Mouse (Mus musculus): ENCODE data around the gene Copz1.
A peak's percentile ranks its signal among the peaks of the same experiment; 100 is the strongest.

The Copz1 gene

DNA sequence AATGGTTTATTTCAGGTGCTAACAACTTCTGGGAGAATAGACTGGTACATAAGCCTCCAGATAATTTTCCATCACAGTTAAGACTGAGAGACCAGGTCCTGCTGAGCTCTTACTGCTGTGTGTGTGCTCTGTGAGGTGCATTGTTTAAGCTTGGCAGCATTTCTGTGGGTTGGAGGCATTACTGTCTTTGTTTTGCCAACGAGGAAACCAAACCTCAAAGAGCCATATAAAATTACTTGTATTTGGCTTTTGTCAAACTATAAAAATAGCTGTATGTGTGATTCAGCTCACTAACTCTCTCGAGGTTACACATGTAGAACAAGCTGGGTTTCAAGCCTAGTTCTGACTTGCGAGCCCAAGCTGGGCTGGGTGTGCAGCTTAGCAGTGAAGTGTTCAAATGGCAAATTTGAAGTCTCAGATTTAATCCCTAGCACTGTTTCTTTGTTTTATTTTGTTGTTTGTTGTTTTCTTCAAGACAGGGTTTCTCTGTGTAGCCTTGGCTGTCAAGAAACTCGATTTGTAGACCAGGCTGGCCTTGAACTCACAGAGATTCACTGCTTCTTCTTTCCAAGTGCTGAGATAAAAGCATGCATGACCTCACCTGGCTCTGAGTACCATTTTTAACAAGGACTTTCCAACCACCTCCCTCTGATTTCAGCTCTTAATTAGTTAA, 20.3 kb downstream of the Copz1 start:
- no peak for DNase-seq (ENCODE audit: low spot score in 2 of 2)

DNA sequence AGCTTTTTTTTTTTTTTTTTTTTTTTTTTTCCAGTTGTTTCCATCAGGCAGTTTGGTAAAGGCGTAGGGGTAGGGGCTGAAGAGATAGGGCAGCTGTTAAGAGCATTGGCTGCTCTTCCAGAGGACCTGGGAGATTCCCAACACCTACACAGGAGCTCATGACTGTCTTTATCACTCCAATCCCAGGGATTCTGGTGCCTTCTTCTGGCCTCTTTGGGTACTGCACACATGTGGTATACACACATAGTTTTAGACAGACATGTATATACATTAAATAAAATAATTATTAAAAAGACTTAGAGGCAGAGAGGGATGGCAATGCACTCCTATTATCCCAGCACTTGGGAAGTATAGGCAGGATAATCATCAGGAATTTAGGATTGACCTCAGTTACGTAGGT, 20.9 kb downstream of the Copz1 start:
- no peak for DNase-seq (ENCODE audit: low spot score in 2 of 2)

DNA sequence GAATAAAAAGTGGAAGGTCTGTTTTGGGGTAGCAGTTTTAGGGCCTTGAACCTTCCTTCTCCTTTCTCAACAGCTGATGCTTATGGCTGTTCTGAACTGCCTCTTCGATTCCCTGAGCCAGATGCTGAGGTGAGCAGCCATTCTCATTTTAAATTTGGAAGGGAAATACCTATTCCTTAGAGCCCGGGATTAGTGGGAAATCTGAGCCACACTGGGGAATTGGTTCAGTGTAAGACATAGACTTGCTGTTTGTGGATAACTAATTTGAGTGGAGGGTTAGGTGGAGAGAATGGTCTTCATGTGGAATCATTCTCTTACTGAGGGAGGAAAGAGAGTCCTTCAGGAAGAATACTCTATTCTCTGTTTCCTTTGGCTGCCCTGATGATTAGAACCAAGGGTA, 22.1 kb downstream of the Copz1 start:
- DNase-seq (ENCODE audit: low spot score in 2 of 2) = no peak

DNA sequence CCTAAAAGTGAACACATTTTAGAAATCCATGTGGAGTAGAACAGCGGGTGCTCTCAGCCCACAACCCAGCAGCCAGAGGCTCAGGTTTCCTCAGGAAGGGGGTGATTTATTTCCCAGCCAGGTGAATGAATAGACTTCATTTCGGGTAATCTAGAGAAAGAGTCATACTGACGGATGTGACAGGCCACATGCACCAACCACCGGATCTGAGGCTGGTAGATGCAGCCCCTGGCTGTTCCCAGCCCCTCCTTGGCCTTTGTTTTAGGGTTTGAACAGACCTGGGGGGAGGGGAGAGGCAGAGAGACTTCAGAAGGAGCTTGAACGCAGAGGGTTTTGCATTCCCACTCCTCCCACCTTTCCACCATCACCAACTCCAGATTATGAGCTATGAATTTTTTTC, 23.3 kb downstream of the Copz1 start:
- no peak for DNase-seq (ENCODE audit: low spot score in 2 of 2)

DNA sequence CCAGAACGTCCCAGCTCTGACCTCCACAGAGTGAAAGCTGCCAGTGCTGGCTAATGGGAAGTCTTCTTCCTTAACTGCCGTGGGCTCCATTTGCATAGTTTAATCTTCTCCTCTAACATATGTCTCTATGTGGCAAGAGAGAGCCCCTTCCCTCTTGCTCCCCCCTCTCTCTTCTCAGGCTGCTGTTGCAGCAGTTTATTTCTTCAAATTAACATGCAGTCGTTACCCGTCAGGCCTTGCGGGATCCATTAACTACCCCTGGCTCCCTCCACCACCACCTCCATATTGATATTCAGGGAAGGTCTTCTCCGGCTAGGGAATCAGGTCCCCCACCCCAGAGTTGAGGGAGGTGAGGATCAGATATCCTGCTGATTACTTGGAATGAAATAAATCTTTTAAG, 24.8 kb downstream of the Copz1 start:
- DNase-seq (ENCODE audit: low spot score in 2 of 2) = no peak

DNA sequence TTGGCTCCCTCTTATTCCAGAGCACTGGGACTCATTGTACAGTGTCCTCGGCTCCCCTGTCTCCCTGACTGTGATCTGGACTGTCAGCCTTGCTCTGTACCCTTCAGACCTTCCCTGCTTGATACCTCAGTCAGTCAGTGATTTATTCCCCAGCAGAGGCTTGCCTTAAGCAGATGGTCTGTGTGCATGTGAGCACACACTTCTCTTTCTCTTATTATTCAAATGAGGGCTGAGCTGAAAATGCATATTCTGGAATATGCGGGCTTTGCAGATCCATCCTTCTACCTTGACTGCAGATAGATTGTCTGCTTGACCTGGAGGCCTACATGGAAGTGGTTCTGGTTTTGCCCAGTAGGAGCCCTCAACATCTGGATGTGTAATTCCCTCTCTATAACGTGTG, 25.5 kb downstream of the Copz1 start:
- DNase-seq (ENCODE audit: low spot score in 2 of 2) = no peak

DNA sequence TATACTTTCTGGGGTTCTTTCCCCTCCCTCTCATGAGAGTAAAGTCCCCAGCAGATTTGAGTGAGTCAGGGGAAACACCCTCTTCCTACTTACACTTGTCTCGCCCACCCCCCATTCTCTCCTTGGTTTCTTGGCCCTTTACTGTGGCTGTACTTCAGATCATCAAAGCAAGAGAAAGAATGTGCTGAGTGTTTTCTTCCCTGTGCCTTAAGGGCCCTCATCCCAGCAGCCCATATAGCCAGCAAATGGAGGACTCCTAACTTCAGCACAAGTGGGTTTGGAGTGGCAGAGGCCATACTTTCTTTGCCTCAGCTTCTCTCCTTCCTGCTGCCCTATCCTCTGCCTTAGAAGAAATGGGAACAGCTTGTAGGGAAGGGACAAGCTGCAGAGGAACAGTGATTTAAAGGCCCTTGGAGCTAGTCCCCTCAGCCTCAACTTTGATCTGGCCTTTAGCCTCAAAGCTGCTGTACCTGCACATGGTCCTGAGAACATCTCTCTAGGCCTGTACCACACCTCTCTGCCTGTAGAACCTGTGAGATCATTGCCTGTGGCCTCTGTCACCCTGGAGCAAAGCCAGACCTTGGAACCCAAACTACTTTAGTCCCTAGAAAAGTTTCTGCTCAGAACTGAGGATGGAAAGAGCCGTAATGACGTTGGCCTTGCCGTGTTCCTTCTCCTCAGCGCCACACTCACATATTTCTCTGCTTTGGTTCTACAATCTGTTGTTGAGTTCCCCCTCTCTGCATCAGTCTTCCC, 26.5 kb downstream of the Copz1 start:
- DNase-seq (ENCODE audit: low spot score in 2 of 2) = peak in 1 of 2 experiments; percentile 7

DNA sequence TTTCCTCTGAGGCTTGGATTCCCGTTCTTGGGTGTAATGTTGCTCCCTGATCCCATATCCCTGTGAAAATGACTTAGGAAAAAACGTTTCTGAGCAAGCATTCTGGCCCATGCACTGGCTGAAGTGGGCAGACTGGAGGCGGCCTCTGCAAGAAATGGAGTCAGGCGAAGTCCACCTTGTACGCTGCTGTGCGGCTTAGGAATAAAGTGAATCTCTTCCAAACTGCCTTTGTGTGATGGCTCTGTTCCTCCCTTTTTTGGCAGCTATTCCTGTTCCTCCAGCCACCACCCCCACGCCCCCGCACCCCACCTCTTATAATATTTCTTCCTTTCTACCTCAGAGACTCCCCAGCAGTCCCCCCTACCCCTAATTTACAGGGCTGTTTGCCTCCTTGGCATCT, 27.1 kb downstream of the Copz1 start:
- no peak for DNase-seq (ENCODE audit: low spot score in 2 of 2)

DNA sequence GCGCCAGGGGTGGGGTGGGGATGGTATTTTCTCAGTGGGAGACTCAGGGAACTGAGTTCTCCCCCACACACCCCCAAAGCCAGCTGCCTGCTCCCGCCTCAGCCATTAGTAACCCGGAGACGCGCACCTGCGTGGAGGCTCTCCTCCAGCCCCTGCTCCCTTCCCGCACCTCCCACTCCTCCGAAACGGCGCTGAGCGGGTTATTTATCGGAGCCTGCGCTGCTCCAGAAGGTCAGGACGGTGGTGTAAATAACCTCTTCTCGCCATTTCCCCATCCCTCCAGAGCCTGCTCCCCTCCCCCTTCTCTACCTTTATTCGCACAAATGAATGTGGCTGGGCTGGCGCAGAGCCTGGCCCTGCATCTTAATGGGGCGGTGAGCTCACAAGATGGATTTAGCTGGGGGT, 27.6 kb downstream of the Copz1 start:
- peak; percentile 72 to 74 for DNase-seq (ENCODE audit: low spot score in 2 of 2)

DNA sequence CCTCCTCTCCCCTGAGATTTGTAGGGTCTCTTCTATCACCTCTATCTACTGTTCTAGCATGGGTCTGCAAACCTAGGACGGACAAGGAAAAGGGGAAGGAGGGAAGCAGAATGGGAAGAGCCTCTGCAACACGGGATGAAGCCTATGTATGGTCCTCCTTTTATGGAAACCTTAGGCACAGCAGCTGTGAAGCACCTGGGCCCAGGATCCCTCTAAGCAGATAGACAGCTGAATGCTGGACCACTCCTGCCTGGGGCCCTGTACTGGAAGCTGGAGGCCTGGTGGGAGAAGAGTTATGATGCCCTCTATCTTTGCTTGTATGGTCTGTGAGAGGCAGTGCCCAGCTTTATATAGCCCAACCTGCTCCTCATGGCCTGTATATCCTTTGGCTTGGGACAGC, 28.0 kb downstream of the Copz1 start:
- DNase-seq (ENCODE audit: low spot score in 2 of 2) = peak in 1 of 2 experiments; percentile 10

DNA sequence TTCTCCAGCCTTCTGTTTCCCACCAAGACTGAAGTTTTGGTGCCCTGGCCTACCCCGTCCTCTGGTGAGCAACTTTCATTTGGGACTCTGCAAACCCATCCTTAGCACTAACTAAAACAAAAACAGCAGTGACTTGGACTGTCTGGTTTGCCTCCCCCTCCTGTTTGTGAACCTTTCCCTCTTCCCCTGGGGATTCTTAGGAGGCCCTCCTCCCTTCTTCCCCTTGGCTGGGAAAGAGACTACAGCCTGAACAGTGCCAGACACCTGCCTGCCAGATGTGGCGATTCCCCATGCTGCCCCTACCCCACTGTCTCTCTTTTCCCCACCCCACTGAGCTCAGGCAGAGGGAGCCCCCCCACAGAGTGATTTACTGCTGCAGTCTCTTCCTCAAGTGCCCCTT, 28.5 kb downstream of the Copz1 start:
- DNase-seq (ENCODE audit: low spot score in 2 of 2) = no peak

DNA sequence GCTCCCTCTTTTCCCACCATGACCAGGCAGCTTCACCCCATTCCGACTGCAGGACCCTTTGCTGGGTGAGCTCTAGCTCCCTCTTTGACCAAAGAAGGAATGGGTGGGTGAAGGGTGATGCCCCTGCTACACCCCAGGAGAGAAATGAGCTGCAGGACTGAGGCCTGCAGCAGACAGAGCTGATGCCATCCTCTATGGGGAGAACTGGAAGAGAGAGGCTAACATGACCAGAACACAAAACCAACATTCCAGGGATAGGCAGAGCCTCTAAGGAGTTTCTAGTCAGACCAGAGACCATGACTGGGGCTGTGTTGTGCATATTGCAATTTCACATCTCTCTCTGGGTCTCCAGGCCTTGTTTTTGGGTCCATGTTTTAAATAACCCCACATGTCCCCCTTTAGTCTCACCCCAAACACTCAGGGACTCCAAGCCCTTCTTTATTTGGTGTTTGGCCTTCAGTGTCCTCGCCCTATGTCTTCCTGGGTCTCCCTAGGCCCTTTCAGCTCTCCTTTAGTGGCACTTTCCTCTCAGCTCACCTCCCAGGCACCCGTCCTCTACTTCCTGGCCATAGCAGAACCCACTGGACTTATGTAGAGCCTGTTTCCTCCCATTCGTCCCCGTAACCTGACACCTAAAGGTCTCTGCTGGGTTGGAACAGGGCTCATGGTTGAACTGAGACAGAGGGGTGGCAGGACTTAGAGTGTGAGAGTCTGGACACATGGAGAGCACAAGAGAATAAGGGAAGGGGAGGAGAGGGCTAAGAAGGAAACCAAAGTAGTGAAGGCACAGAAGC, 29.2 kb downstream of the Copz1 start:
- no peak for DNase-seq (ENCODE audit: low spot score in 2 of 2)

DNA sequence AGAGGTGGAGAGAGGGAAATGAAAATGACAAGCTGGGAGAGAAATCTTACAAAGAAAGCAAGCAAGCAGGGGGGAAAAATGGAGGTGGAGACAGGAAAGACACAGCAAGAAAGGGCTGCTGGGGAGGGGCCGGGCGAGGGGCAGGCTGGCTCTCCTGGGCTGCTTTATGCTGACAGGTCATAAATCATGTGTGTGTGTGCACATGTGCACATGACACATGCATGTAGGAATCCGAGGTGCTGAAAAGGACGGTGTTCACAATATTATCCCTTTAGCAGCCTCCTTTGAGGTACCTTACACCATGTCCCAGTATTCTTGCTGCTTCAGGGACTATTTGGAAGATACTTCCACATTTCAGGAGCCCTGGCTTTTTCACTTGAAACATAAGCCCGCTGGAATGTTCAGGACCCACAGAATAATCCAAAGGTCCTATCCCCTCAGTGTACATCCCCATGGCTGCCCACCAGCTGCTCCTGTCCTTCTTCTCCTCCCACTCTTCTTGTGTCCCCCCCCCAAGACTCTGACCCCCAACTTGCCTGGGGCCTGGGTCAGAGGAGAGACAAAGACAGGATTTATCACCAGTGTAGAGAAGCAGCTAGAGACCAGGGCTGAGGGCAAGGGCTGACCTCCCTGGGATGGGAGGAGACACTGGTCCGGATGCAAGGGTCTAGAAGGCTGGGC, 30.0 kb downstream of the Copz1 start:
- no peak for DNase-seq (ENCODE audit: low spot score in 2 of 2)

DNA sequence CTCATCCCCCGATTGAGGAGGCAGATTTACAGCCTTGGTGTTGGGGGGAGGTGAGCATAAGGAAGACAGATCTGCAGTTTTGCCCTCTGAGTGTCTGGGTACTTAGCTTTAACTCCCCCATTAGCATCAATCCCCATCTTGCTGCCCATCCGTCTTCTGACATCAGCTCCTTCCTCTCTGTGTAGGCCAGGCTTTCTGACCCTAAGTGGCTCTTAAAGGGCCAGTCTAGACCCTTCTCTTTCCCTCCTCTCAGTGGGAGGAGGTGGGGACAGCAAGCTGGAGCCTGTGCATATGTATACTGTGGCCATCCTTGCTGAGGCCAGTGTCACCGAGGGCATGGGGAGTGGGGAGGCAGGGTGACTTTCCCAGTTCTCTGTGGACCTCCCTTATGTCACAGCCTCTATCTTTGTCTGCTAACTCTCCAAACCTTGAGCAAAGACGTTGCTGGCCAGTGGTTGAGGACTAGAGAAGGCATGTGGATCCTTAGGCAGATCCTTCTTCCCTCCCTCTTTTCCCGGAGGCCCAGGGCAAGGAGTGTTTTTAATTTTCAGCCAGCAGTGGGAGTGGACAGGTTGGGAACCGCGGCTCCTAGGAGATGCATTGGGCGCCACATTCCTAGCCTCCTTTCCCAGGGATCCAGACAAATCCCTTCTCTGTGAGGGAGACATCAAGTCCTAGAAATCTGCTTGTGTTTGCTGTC, 31.6 kb downstream of the Copz1 start:
- no peak for DNase-seq (ENCODE audit: low spot score in 2 of 2)

DNA sequence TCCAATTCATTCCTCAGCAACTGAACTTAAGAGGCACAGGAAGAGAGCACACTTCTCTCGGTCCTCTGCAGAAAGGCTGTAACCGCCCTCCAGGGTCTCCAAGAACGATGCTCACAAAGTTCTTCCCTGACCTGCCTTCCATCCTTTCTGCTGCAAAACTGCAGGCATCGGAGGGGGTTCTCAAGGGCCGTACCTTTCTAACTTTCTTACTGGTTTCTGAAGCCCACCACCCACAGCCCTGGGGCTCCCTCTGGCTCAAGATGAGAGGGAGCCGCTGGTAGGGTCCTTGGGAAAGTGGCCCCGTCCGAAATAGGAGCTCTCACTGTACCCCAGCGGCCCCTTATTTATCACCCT, 32.1 kb downstream of the Copz1 start:
- DNase-seq (ENCODE audit: low spot score in 2 of 2) = no peak

DNA sequence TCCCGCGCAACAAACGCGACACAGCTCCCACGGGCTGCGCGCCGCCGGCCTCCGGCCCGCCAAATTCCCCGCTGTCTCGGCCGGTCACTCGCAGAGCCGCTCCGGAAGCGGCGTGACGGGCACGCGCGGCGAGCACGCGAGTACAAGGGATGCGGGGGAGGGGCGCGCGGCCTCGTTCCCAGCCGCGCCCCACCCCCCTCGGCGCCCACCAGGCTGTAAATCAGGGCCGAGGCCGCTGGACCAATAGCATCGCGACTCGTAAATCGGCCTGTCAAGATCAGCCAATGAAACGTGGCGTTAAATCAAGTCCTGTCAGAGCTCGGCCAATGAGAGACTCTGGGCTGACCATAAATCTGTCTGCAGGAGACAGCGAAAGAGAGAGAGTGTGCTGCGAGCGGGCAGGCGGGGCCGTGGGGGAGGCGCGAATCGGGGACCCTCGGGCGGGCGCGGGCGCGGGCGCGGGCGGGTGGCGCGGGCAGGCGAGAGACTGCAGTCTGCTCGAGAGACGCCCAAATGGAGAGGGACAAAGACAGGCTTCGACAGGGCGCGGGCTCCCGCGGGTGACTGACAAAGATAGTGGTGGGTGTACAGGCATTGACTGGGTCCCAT, 32.7 kb downstream of the Copz1 start:
- DNase-seq (ENCODE audit: low spot score in 2 of 2) = peak; percentile 96 to 99

DNA sequence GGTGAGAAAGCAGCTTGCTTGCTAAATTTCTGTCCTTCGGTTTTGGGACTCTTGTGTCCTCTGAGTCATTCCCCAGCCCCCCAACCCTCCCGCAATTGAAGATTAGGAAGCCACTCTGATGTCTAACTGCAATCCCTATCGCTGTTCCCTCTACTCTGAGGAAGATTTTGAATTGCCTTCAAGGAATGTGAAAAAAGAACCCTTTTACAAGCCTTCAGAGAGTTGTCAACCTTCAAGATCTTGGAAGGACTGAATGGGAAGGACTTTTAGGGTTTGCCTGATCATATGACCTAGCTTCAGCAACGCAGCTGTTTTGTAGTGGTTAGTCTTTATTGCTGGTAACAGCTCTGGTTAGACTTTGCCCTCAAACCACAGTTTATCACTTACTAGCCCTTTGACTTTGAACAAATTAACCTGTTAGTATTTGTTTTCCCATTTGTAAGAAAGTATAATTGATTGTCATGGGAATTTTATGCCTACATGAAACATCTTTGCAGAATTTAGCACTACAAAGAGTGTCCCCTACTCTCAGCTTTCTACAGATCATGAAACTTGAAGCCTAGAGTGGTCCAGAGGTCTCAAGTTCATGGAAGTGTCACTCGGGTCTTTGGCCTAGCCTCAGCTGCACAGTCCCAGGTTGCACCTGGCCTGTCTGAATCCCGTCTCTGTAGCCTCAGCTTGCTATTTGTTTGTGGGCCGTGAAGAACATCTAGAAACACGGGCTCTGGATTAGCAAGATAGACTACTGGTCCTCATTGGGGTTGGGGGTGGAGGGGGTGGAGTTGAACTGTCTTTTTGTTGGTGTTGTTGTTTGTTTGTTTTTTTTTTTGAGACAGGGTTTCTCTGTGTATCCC, 33.5 kb downstream of the Copz1 start:
- DNase-seq (ENCODE audit: low spot score in 2 of 2) = no peak

DNA sequence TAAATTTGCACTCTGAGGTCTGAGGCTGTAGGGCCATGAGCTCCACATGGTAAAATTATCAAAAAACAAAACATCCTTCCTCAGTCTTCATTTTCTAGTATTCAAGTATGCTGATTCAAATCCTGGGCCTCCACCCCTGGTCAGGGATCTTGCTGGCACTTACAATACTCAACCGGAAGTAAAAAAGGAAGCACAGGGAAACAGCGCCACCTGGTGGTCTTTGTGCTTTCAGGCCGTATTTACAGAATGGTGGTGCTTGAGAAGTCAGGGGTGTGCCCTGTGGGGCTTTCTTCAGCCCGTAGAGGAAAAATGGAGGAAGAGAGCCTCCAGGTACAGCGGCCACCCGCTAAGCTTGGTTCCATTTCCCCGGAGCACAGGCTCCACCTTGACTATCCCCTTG, 34.6 kb downstream of the Copz1 start:
- peak; percentile 95 to 96 for DNase-seq (ENCODE audit: low spot score in 2 of 2)

DNA sequence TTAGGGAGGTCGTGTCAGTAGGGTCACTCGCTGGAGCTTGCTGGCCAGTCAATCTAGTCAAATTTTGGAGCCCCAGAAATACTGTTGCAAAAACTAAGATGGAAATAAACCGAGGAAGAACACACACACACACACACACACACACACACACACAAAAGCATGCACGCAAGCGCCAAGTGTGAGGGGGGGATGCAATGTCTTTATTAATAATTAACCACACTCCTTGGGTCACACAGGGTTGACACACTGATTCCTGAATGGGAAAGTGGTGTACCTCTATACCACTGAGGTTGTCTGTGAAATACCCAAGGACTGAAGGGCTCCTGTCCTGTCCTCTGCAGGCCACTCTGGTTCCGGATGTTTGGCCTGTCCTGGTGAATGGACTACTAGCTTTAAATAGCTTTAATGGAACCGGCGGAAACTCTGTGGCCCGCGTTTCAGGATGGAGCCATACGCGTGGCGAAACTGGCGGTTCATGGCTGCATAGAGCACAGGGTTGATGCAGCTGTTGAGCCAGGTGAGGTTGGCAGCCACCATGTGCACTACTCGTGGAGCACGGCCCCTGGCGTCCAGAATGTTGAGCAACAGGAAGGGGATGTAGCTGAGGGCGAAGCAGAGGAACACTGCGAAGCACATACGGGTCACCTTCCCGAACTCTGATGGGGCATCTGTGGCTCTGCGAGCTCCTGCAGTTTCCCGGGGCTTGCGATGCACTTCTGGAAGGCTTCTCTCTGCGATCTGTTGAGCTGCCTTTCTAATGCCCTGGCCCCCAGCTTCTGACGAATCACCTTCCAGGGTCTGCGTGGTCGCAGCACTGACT, 35.8 kb downstream of the Copz1 start:
- DNase-seq (ENCODE audit: low spot score in 2 of 2) = no peak

All from right cerebral cortex, adult 2 months (tissue).